Mouse (Mus musculus) hindlimb bud, embryonic 11.5 days (tissue): ENCODE data around the gene Mgat2.

Experiments
- DNase-seq: peaks from one replicate; pipeline ENCODE4 v3.0.0-alpha.2; 2012; ENCODE audit warnings: low read depth, low spot score; ENCODE audit errors: extremely low spot score

Gene Mgat2

DNA sequence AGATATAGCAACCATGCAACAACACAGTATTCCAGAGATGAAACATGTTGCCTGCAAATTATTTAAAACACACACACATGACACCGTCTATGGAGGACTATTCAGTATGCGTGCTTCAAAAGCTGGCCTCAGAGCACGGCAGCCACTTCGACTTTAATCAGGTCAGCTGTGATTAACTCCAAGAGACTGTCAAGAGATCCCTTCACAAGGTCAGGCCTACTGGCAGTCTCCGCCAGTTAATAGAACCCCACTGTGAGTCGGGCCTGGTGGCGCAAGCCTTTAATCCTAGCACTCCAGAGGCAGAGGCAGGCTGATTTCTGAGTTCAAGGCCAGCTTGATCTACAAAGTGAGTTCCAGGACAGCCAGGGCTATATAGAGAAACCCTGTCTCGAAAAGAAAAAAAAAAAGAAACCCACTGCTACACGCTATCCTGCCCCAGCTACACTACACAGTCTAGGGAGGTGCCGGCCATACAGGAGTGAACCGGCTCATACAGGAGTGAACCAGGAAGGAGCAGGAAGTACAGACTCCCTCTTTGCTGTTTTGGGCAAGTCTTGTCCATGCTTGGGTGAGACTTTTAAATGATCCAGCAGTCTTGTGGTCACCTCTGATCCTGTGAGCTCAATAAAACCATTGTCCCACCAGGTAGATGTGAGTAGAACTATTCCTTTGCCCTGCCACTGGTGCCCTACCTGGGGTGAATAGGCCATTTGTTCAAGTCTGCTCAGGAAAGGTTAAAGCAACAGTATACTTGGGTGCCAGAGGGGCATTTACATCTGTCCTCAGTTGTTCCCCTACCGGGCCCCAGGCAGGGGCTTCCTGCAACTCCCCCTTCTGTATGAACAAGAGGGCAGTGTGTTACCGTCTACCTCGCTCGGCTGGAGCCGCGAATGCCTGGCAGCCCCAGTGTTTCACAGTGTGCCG is 26.4 kb downstream of the Mgat2 start:
- no peak for DNase-seq

DNA sequence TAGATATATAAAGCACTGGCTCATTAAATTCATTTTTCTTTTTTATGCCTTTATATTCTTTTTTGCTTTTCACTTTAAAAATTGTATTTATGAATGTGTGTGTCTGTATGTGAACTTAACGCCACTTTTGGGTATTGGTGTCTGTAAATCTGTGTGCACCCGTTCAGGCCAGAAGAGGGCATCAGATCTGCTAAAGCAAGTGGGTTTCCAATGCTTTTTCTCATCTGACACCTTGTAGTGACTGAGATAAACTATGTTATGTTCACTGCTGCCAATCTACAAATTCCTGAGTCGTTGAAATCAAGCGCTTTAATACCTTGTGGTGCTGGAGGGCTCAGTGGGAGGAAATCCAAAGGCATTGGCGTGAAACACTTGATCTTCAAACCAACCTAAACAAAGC is 27.1 kb downstream of the Mgat2 start:
- no peak for DNase-seq

DNA sequence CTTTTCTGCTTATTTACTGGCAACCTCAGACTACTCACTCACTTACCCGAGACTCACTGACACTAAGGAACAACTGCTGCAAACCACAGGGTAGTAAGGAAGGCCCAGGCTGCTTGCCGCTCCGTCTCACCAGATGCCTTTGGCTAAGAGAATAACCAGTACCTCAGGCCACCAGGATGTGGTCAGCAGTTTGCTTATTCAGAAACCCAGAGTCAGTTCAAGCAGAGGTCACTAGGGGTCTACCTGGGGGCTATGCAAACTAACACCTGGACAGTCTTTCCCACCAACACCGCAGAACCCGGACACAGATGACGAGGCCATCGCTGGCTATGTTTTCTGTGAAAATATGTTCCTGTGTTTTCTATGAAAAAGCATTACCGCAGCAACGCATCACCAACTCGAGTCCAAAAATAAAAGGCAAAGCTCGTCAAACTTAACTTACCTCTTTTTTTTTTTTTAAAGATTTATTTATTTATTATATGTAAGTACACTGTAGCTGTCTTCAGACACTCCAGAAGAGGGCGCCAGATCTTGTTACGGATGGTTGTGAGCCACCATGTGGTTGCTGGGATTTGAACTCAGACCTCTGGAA is 29.3 kb downstream of the Mgat2 start:
- DNase-seq = no peak

DNA sequence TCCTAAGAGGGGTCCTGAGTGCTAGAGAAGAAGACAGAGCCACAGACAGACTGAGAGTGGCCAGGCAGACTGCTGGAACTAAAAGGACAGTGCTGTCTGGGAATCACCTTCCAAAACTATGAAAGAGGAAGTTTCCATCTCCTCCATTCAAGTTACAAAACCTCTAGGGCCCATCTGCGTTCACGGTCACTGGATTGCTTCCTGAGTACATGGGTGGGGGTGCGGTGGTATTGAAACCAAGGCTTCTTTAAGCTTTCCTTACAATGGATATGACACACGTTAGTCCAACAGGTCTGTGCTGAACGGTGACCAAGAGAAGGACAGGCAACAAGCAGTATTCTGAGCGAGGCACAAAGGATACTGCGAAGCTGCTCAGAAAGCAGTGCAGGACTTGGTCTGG is 30.4 kb downstream of the Mgat2 start:
- no peak for DNase-seq

DNA sequence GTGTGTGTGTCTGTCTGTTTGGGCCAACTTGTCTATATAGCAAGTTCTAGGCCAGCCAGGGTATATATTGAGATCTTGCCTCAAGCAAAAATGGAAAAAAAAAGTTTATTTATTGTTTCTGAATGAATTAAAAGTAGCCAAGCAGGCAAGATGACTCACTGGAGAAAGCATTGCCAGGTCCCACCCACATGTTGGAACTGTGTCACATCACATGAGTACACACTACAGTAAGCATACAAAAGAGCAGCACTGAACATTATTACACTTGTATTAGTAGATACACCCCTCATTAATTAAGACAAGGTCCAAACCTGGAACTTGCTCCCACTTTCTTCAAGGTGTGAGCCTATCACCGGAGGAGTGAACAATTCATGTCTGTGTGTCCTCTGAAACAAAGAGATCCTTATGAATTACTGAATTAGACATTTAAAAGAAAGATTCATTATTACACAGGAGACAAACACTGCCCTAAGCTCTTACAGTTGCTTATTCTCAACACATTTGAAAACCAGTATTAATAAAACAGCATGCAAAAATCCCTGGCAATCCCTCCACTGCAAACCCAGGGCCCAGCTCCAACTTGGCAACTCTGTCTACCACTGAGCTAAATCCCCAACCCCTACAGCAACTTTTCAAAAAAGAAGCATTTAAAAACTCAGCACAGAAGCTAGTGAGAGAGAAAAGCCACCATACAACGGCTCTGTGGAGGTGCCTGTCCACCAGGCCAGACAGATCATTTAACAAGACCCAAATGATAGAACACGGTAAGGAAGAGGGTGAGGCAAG is 31.2 kb downstream of the Mgat2 start:
- DNase-seq = no peak

DNA sequence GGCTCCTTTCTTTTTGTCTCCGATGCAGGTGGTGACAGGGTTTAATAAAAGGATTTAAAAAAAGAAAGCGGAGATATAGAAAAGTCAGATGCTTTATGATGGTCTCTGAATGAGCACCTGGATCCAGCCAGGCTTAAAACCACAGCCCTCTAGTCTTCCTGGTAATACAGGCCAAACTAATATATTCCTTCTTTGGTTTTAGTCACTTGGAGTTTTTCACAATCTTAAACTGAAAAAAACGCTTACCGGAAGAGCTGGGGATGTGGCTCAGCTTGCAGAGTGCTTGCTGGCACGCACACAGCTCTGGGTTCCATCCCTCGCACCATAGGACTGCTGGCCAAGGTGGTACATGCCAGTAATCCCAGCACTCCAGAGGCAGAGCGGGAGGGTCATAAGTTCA is 32.6 kb downstream of the Mgat2 start:
- DNase-seq = no peak

DNA sequence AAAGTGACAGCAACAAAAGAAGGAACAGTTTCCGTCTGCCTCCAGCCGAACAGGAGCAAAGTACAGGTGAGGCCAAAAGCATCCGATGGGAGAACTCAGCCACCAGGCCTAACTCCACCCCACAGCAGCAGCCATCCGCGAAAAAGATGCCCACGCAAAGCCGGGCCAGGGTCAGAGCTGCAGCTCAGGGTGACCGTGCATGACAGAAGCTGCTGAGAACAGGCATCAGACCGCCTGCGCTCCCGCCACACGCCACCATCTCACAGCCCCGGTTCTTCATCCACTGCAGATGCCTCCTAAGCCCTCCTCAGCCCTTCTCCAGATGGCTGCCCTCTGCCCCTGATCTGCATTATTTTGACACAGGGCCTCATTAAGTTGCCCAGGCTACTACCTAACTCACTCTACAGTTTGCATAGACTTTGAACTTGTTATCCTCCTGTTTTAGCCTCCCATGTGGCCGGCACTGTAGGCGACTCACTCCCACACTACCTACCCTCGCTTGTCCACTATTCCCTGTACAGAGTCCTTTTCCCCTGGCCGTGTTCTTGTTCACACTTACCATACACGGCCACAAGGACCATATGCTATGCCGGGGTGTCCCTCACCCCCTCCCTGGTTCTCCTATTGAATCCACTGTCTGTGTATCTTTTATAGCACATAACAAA is 36.8 kb downstream of the Mgat2 start:
- no peak for DNase-seq

DNA sequence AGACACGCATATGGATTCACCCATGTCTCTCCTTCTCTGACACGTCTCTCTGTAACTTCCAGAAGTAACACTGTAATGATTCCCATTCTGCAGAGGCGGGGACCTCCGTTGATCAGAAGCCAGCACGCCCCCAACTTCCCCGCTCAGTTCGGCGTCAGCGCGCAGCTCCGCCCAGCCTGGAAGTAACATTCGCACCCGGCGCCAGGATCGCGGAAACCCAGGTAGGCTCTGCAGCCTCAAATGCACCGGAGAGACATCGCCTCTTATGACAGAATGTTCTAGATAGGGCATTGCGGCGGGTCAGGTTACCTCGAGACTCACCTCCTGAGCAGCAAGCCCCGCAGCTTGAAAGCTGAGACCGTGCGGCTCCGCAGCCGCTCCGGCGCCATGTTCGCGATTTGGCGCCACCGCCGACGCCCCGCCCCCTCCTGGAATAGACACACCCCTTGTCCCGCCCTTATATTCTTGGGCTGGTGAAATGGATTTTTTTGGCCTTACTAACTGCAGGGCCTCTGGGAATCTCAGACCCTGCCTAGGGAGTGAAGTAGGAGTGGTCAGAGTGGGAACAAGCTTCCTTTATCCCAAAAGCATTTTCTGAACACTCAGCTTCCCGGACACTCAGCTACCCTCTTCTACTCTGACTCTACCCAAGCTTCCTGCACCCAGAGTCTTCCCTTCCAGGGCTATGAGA is 44.0 kb downstream of the Mgat2 start, which contains the start of gene Pole2:
Pole2 (minus strand) TSS at position 420 of the 691 bp plus-strand sequence.
- peak; percentile 61 for DNase-seq

DNA sequence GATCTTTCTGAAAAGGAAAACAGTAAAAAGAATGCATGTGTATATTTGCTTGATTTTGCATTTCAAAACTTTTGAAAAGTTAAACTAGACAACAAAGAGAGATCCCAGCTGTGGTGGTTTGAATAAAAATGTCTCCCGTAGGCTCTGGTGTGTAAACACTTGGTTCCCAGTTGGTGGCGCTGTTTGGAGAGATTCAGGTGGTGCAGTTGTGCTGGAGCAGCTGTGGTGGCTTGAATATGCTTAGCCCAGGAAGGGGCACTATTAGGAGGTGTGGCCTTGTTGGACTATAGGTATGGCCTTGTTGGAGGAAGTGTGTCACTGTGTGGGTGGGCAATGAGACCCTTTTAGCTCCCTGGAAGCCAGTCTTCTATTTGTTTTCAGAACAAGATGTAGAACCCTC is 45.3 kb downstream of the Mgat2 start:
- no peak for DNase-seq

DNA sequence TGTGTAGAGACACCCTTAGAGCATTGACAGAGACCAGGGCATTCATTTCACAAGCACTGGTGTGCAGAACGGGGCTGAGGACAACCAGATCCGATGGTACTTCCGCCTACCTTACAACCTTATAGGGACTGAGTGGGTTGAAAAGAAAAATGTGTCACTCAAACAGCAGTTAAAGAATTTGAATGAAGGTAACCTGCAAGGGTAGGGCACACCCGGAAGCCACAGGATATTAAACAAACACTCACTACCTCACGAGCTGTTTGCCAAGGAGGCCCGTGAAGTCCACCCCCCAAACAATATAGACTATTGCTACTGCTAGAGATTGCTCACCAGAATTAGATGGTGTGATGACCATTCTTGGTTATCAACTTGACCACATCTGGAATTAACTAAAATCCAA is 51.8 kb downstream of the Mgat2 start:
- DNase-seq = no peak
